Mouse (Mus musculus) inflammation-experienced regulatory T-cells, adult 6 months (primary cell): ENCODE measurements around the gene Piwil1. TPM values are rescaled to one million over a fixed set of nuclear protein-coding genes. Genes with fewer than 3 reads are reported as not detected.
"Not testable (repeated sequence)": the region's sequence is repeated elsewhere in the genome, so short reads cannot be mapped to it uniquely, and the experiment has no call there.

ENCODE experiments used
- ATAC-seq: one replicate; pipeline ENCODE4 v1.8.0; 2017
- polyA plus RNA-seq, 3 experiments: library from polyadenylated mRNA; unstranded; fragments of 100-300 nt; shearing (Covaris generic); gene quantifications; one replicate each; pipeline ENCODE4 v1.2.1; 2017

The Piwil1 gene
- polyA plus RNA-seq, 3 experiments from 2014 or later, result not detected

DNA sequence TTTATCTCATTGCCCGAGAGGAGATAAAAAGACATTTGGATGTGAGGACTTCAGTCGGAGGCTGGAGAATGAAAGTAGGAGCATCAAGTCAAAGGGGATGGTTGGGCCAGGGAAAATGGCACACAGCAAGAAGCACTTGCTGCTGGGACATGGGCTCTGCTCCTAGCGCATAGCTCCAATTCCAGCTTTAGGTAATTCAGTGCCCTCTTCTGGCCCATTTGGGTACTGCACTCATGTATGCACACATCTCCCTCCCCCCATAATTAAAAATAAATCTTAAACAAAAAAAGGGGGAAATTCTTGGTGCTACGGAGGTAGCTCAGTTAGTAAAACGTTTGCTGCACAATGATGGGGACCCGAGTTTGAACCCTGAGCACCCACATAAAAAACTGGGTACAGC lies 9.5 kb downstream of the Piwil1 start:
- ATAC-seq, result no peak

DNA sequence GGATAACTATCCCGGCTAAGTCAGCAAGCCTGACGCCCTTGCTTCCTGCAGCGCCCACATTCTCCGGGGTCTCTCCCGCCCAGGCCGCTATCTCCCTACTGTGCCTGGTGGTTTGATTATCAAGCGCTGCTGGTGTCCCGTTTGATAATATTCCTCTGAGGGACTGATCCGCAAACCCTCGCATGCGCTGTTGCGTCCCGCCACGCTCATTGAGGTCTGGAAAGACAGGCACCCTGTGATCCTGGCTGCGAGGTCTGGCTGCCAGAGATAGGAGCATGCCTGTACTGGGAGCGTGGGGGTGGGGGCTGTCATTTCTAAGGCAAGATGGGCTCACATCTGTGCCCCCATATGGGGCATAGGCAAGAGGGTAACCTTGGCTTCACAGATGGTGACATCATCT lies 12.8 kb downstream of the Piwil1 start:
- ATAC-seq, result no peak

DNA sequence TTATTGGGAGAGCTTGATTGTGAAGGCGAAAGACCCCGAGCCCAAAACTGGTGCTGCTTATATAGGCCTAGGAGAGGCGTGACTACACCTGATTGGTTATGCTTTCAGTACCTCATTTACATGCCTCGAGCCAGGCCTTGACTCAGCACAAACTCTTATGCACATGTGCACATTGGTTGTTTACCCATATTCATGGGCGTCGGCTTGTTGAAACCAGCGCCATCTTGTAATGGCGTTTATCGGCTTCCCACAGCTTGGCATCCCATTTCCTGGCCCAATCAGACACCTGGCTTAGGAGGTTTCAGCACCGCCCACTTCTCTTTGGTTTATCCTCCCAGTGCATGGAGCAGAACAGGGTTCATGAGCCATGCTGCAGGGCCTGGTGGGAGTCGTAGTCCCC lies 18.1 kb downstream of the Piwil1 start:
- not testable (repeated sequence) for ATAC-seq

DNA sequence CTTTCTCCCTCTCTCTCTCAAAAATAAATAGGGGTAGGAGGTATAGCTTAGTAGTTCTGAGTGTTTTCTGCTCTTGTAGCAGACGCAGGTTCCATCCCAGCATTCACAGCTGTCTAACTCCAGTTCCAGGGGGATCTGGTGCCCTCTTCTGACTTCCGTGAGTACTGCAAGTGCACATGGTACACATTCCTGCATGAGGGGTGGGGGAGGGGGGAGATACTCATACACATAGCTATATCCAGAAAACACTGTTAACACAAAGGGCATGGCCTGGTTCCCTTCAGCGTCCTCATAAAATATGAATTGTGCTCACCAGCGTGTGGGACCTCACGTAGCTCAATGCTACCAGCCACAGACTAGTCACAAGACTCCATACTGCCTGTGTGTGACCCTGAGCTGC lies 27.0 kb downstream of the Piwil1 start:
- no peak for ATAC-seq

DNA sequence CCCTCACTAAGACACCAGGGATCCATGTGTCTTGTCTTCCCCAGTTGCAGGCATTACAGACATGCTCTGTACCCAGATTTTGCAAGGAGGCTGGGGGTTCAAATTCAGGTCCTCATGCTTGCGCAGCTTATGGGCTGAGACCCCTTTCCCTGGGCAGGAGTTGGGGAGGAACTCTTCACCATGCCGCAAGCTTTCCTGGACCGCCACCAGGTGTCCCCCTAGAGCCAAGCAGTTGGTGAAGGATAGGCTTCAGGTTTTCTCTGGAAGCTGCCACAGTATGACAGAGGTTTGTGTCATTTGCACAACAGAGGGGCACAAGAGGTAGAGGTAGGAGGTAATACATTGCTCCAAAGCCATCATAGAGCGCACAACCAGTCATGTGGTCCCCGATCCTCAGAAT lies 28.3 kb downstream of the Piwil1 start:
- no peak for ATAC-seq

DNA sequence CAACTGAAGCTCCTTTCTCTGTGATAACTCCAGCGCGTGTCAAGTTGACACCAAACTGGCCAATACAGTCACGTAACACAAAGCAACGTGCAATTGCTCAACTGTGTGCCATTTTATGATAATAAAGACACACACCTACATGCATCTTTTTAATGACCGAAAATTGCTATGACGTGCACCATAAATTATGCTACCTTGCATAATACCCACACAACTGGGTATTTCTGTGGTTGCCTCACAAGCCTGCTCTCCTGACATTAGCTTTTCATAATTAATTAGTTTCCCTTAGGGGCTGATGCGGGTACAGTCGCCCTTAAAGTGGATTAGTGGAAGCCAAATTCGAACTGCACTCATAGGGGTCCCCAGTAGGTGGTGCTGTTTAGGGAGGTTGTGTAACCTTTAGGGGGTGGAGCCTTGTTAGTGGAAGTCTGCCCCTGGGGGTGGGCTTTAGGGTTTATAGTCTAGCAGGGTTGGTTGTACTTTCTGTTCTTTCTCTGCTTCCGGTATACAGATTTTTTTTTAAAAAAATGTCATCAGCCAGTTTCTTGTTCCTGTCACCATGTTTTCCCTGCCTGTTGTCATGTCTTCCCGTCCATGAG lies 30.2 kb downstream of the Piwil1 start:
- no peak for ATAC-seq

DNA sequence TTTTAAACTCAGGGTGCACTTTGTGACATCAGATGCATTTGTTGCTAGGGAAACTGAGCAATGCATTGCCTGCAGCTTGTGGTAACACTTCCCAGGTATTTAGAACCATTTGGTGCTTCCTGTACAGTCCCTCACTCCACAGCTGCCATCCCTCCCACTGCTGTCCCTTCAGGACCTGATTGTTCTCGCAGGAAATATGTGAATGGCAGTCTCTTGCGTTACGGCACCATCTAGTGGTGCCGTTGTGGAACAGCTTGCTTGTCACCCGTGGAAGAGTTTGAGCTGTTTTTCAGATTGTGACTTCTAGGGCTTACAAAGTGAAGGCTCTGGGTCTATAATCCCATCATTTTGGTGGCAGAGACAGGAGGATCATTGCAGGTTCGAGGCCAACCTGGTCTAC lies 31.6 kb downstream of the Piwil1 start:
- ATAC-seq, result no peak

DNA sequence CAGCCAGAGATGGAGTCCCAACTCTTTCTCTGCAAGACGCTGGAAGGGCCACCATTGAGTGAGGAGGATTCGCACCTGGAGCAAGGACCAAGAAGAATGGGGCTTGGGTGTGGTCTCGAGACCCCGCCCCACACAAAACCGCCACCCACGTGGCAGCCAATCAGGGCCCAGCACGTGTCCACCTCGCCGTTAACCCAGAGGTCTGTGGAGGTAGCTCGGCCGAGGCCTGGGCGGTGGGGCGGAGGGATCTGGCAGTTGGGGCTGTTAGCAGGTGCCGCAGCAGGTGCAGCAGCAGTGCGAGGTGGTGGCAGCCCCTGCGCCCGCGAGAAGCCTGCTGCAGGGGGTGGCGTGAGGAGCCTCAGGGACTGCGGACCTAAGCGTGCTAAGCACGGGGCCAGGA lies 33.6 kb downstream of the Piwil1 start:
- no peak for ATAC-seq

DNA sequence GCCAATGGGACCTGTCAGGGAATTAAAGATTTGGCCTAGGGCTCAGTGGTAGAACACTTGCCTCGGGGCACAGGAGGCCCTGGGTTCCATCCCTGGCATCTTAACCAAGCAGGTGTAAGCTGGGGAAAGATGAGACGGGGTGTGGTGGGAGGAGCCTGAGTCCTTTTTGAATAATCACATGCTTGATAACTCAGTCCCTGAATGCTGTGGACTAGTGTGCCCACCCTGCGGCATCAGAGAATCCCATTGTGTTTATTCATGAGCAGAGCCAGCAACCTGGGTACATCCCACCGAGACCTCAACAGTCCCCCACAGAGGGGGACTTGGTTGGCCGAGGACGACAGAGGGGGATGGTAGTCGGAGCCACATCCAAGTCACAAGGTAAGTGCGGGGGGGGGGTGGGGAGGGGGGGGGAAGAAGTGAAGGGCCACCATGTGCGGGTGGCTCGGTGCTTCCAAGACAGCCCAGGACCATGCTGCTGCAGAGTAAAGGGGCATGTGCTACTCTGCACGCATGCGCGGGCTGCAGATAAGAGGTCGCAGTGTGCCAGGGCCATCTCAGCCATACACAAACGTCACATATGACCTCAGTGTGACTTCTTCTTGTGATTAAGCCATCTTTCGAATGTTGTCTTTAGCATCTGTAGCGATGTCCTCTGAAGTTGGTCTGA lies 37.0 kb downstream of the Piwil1 start:
- ATAC-seq, result no peak

DNA sequence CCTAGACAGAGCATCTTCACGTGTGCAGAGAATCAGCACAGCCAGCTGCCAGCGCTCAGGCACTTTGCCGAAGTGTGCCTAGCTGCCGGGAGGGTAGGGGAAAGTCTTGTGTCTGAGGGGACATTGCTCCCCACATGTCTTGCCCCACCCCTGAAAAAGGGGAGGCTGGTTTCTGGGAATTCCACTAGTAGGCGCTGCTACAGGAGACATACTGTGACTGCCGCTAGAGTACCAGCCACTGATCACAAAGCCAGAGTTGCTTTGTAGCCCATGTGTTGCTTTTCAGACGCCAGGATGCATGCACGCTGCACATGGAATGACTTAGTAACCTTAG lies 37.5 kb downstream of the Piwil1 start:
- ATAC-seq, result no peak

DNA sequence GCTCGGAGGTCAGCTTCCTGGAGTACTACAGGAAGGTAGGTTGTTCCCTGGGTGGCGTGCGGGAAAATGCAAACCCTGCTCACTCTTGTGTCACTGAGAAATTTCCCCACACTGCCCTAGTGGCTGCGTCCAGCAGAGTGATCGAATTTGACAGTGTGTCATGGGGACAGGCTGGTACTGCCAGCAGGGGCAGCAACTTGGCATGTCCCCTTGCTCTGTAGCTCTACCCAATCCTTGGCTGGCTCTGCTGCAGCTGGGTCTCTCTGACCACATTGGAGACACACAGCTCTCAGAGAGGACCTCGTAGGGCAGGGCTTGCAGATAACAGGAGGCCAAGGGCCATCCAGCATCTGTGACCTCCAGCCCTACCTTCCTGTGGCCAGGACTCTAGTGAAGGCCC lies 42.0 kb downstream of the Piwil1 start:
- ATAC-seq, result no peak

DNA sequence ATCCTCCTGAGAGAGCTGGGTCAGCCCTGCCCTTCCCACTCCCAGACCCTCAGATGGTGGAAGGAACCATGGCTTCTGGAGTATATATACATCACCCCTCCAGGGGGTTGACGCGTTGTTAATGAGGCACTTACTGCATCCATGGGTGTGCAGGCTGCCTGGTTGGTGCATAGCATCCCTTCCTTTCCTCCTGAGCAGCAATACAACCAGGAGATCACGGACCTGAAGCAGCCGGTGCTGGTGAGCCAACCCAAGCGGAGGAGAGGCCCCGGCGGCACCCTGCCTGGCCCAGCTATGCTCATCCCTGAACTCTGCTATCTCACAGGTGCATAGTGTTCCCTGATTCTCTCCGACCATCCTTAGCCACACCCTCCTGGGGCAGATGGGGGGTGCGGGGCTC lies 42.9 kb downstream of the Piwil1 start:
- ATAC-seq, result no peak

DNA sequence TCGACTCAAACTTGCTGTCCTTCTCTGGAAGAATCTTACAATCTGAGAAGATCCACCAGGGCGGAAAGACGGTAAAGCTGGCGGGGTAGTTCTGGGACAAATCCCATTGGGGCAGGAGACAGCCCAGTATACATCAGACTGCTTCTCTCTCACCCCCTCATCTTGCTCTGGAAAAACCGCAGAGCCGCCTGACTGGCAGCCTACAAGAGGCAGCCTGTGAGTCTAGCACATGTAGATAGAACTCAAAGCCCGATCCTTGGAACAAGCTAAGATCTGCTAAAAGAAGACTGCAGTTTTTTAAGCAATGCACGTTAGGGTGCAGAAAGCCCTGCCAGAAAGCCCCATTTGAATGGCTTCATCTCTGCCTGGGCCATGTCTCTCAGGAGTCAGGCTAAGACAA lies 43.9 kb downstream of the Piwil1 start:
- ATAC-seq, result no peak

DNA sequence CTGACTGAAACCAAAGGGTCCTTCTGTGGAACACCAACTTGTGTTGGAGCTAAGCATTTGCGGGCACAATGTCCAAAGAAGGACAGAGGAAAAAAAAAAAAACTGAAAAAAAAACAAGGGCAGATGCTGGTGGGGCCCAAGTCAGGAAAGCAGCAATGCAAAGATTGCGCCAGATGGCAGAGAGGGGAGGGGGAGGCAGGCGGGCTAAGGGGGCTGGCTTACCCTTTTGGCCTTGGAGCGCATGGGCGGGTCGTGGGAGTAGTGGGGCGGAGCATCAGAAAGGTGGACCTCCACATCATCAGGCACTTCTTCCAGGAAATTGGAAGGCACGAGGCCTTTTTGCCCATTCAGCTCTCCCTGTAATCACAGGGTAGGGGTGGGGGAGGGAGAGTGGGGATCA lies 58.8 kb downstream of the Piwil1 start:
- no peak for ATAC-seq

DNA sequence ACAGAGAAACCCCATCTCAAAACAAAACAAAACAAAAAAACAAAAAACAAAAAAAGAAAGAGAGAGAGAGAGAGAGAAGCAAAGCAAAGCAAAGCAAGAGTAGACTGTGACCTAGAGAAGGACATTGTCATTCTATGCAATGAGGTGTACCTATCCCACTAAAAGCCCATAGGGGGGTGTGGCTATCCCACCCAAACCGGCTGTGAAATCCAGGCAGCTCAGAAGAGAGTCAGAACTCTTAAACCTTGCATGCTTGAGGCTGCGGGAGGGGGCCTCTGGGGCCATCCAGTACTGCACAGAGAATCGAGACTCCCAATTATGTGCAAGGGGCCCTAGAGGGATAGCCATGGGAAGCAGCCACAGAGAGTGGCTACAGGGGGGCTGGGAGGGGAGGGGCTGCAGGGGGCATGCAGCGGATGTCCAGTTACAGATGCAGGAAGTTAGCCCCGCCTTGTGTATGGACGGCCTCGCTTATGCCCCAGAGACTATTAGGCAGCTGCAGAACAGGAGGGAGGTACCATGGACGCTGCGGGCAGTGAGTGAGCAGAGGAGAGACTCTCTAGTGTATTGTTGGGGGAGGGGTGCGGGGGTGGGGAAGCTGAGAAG lies 66.8 kb downstream of the Piwil1 start:
- no peak for ATAC-seq

DNA sequence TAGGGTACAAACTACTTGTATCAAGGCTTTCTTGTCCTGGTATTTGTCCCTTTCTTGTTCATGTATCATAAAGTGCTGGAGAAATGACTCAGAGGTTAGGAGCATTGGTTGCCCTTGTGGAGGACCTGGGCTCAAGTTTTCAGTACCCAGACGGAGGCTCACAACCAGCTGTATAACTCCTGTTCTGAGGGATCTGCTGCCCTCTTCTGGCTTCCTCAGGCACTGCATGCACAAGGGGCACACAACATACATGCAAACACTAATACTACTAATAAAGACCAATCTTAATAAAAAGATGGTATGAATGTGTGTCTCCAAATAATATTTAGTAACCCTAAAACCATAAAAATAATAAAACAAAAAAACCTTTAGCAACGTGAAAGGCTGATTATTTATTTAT lies 74.1 kb downstream of the Piwil1 start:
- ATAC-seq, result no peak

DNA sequence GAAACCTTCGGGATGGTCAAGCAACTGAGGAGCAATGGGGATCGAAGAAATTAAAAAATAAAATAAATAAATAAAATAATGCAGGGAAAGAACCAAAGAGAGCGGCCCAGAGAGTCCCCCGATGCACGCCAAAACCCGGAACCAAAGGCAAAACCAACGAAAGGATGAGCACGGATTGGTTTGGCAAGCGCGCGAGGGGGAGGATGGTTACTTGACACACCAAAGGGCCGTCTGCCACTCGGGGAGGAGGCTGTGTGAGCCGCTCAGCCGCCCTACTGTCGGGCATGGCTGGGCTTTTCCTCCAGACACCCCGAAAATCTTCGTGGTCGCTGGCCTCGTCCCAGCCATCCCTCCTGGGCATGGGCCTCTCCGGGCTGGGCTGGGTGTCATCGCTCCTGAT lies 79.3 kb downstream of the Piwil1 start:
- no peak for ATAC-seq

DNA sequence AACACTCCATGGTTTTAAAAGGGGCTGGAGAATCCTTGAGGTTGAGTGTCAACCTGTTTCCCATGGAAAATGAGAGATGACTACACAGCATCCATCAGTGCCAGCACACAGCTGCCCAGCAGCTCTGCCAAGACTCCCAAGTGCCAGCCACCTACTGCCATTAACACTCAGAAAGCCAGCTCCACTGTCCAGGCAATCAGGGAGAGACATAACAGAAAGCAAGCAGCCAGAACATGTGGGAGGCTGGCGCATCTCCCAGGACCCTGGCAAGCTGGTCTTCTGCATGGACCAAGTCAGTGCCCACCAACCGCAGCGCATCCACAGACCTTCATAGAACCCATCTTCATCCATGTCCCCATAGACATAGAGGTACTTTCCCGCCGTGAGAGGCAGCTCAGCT lies 98.3 kb downstream of the Piwil1 start:
- no peak for ATAC-seq

Other genes with a start within 250 kb of the Piwil1 start
- gene Fzd10, start 101.7 kb upstream of the Piwil1 start, polyA plus RNA-seq, result not detected